Mouse (Mus musculus) myocyte (in vitro differentiated cells): ENCODE data around the gene Tmem181a.
"Not testable (repeated sequence)": the region's sequence is repeated elsewhere in the genome, so short reads cannot be mapped to it uniquely, and the experiment has no call there.

Experiments used
- CEBPB ChIP-seq: IDR thresholded peaks from 2 replicates; pipeline ENCODE4 v1.6.1; 2011; ENCODE audit warnings: mild to moderate bottlenecking, moderate library complexity; ENCODE audit not compliant: poor library complexity, insufficient read depth, severe bottlenecking
- E2F4 ChIP-seq: IDR thresholded peaks from one replicate; pipeline ENCODE4 v1.6.1; 2011; ENCODE audit warnings: mild to moderate bottlenecking, control low read depth, moderate library complexity; ENCODE audit not compliant: insufficient read depth
- MAX ChIP-seq: IDR thresholded peaks from one replicate; pipeline ENCODE4 v1.6.1; 2011; ENCODE audit warnings: low read depth, mild to moderate bottlenecking, control low read depth
- MYOD1 ChIP-seq, 3 experiments: IDR thresholded peaks; one replicate each; pipeline ENCODE4 v1.6.1; 2011; ENCODE audit warnings: control low read depth in 2 of 3, low read depth in 2 of 3, mild to moderate bottlenecking in 2 of 3, moderate library complexity in 1 of 3; ENCODE audit not compliant: insufficient read length in 2 of 3, control insufficient read depth in 1 of 3
- MYOG ChIP-seq, 3 experiments: IDR thresholded peaks; one replicate each; pipeline ENCODE4 v1.6.1; 2011; ENCODE audit warnings: control low read depth in 2 of 3, low read depth in 2 of 3, mild to moderate bottlenecking in 2 of 3; ENCODE audit not compliant: insufficient read length in 2 of 3, control insufficient read depth in 1 of 3, insufficient read depth in 1 of 3
- POLR2A ChIP-seq: IDR thresholded peaks from one replicate; pipeline ENCODE4 v1.6.1; 2011; ENCODE audit warnings: low read depth, mild to moderate bottlenecking, control low read depth, moderate library complexity; ENCODE audit not compliant: insufficient read length
- POLR2AphosphoS2 ChIP-seq: IDR thresholded peaks from one replicate; pipeline ENCODE4 v1.6.1; 2011; ENCODE audit warnings: low read depth, control low read depth; ENCODE audit not compliant: insufficient read length
- TCF12 ChIP-seq: IDR thresholded peaks from one replicate; pipeline ENCODE4 v1.6.1; 2011; ENCODE audit warnings: mild to moderate bottlenecking, control low read depth; ENCODE audit not compliant: poor library complexity, insufficient read depth, severe bottlenecking
- USF1 ChIP-seq: IDR thresholded peaks from one replicate; pipeline ENCODE4 v1.6.1; 2011; ENCODE audit warnings: low read depth, mild to moderate bottlenecking, control low read depth, moderate library complexity

DNA sequence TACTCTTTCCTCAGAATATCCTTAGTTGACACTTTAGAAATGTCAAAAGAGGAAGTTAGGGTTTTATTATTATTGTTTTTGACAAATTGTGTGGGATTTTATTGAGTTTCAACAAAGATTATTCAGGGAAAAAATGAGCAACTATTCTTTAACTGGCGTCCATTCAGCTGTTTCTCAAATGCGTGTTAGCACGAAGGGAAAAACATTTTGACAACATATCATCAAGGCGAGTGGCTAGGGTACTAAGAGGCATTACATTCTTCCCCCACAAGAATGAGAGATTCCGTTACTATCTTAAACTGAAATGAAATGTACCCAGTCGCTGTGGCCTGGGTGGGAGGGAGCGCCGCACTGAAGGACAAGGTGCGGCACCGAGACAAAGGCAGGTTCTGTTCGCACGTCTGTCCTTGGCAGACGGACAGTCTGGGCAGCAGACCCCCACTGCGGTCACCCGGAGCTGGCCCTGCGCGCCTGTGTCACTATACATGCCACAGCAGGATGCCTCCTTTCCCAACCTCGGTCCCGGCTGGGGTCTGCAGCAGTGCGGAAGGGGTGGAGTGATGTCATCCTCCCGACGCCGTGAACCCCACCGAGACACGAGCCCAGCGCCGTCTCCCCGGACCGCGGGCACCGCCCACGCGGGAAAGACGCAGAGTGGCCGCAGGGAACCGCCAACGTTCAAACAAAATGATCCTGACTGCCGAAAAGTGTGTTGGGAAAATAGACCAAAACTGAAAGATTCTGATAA lies 59.9 kb downstream of the Tmem181a start:
- not testable (repeated sequence) for TF ChIP-seq POLR2A; MAX; E2F4; USF1; TCF12; CEBPB; MYOD1 (IDR thresholded peaks at IDR 0.05; ENCODE audit: control insufficient read depth in 1 of 3, insufficient read length in 2 of 3, low read depth in 2 of 3); POLR2AphosphoS2; MYOG (IDR thresholded peaks at IDR 0.05; ENCODE audit: control insufficient read depth in 1 of 3, insufficient read depth in 1 of 3, insufficient read length in 2 of 3, low read depth in 2 of 3)
